Mouse (Mus musculus): ENCODE results near the gene Aldoc.
"Not testable (repeated sequence)": the region's sequence is repeated elsewhere in the genome, so short reads cannot be mapped to it uniquely, and the experiment has no call there.

Gene Aldoc

GRCm38 (mm10) chr11:78322860-78323259 lies at the start of gene Aldoc:
Aldoc (plus strand) TSS chr11:78322968.
- DNase-seq (ENCODE audit: low read depth, low spot score) = peak; percentile 46

- no peak for DNase-seq (ENCODE audit: low read depth, low spot score)
Observed at GRCm38 (mm10) chr11:78275596-78275995, 47.2 kb upstream of the Aldoc start.

GRCm38 (mm10) chr11:78276169-78276568 lies 46.6 kb upstream of the Aldoc start:
- DNase-seq (ENCODE audit: low read depth, low spot score) = not testable (repeated sequence)

- no peak for DNase-seq (ENCODE audit: low read depth, low spot score)
Observed at GRCm38 (mm10) chr11:78278853-78279252, 43.9 kb upstream of the Aldoc start.

GRCm38 (mm10) chr11:78279586-78279985 lies 43.2 kb upstream of the Aldoc start:
- DNase-seq (ENCODE audit: low read depth, low spot score) = no peak

- DNase-seq (ENCODE audit: low read depth, low spot score) = no peak
Observed at GRCm38 (mm10) chr11:78289146-78289763, 33.5 kb upstream of the Aldoc start.

GRCm38 (mm10) chr11:78290654-78291053 lies 32.1 kb upstream of the Aldoc start, which contains the start of gene BC030499:
BC030499 (plus strand) TSS chr11:78290841.
- peak; percentile 53 for DNase-seq (ENCODE audit: low read depth, low spot score)

- DNase-seq (ENCODE audit: low read depth, low spot score) = no peak
Observed at GRCm38 (mm10) chr11:78294585-78294984, 28.2 kb upstream of the Aldoc start.

GRCm38 (mm10) chr11:78300917-78301316 lies 21.9 kb upstream of the Aldoc start:
- no peak for DNase-seq (ENCODE audit: low read depth, low spot score)

GRCm38 (mm10) chr11:78301357-78302084 lies 21.2 kb upstream of the Aldoc start, which contains the start of gene Spag5:
Spag5 (plus strand) TSS chr11:78301529.
- DNase-seq (ENCODE audit: low read depth, low spot score) = peak; percentile 86

- no peak for DNase-seq (ENCODE audit: low read depth, low spot score)
Observed at GRCm38 (mm10) chr11:78305272-78305671, 17.5 kb upstream of the Aldoc start.

GRCm38 (mm10) chr11:78310861-78311511 lies 11.8 kb upstream of the Aldoc start:
- no peak for DNase-seq (ENCODE audit: low read depth, low spot score)

GRCm38 (mm10) chr11:78313662-78314061 lies 9.1 kb upstream of the Aldoc start:
- DNase-seq (ENCODE audit: low read depth, low spot score) = no peak

- DNase-seq (ENCODE audit: low read depth, low spot score) = no peak
Observed at GRCm38 (mm10) chr11:78318411-78318810, 4.4 kb upstream of the Aldoc start.

GRCm38 (mm10) chr11:78322076-78322831 lies 514 bp upstream of the Aldoc start:
- DNase-seq (ENCODE audit: low read depth, low spot score) = no peak

- no peak for DNase-seq (ENCODE audit: low read depth, low spot score)
Observed at GRCm38 (mm10) chr11:78324000-78324785, 1.4 kb downstream of the Aldoc start.

GRCm38 (mm10) chr11:78324965-78325364 lies 2.2 kb downstream of the Aldoc start:
- no peak for DNase-seq (ENCODE audit: low read depth, low spot score)

- no peak for DNase-seq (ENCODE audit: low read depth, low spot score)
Observed at GRCm38 (mm10) chr11:78327215-78327614, 4.4 kb downstream of the Aldoc start.

GRCm38 (mm10) chr11:78327634-78328511 lies 5.1 kb downstream of the Aldoc start, which contains the start of gene Pigs:
Pigs (plus strand) TSS chr11:78328415.
- DNase-seq (ENCODE audit: low read depth, low spot score) = peak; percentile 88

GRCm38 (mm10) chr11:78328512-78329056 lies 5.8 kb downstream of the Aldoc start:
- no peak for DNase-seq (ENCODE audit: low read depth, low spot score)
